Mouse (Mus musculus) megakaryocyte, embryonic 14.5 days (primary cell): Measurements from ENCODE around the gene Mtmr3.

Source experiments
- FLI1 ChIP-seq: IDR thresholded peaks from 2 replicates; pipeline ENCODE4 v1.6.1; 2012; ENCODE audit warnings: low read length, inconsistent platforms, mixed read lengths
- GATA1 ChIP-seq: IDR thresholded peaks from 3 replicates; pipeline ENCODE4 v1.6.1; 2012; ENCODE audit warnings: mixed read lengths, low read length, inconsistent platforms, borderline replicate concordance

- no peak for TF ChIP-seq GATA1
- TF ChIP-seq FLI1 = no peak
Observed at GRCm38 (mm10) chr11:4484541-4484940, 110.1 kb downstream of the Mtmr3 start.
